Mouse (Mus musculus): ENCODE measurements at regions not wholly inside any gene's neighbourhood (a gene's known extent, or its start where the extent isn't known, plus 50 kb on each side); places are given as distances from the start of the nearest gene placed in this dataset.

GRCm38 (mm10) chr14:101997535-101997934 is 267.8 kb downstream of the Lmo7 start:
- DNase-seq (ENCODE audit: low spot score in 2 of 2) = no peak

GRCm38 (mm10) chr14:101984401-101984800 is 254.6 kb downstream of the Lmo7 start:
- DNase-seq (ENCODE audit: low spot score in 2 of 2) = no peak
